Mouse (Mus musculus) hematopoietic stem cell, adult 5-6 weeks (primary cell): Measurements from ENCODE around the gene Ptprn. TPM values are rescaled to one million over a fixed set of nuclear protein-coding genes. Genes with fewer than 3 reads are reported as not detected.

Experiments
- ATAC-seq, 2 experiments: fragments of 125-278 bp in 1 of 2; replicated peaks in 1 of 2; 2 replicates each; pipeline ENCODE4 v1.8.0; 2016 to 2017; ENCODE audit warnings: inconsistent platforms in 2 of 2, mild to moderate bottlenecking in 2 of 2, moderate number of reproducible peaks in 2 of 2, low read depth in 1 of 2, moderate TSS enrichment in 1 of 2; ENCODE audit not compliant: low FRiP score in 2 of 2, poor library complexity in 2 of 2, severe bottlenecking in 2 of 2, insufficient read depth in 1 of 2, low TSS enrichment in 1 of 2
- total RNA-seq: library from RNA; stranded (forward); fragments of 172-1452, 232-1000 nt; gene quantifications from 2 replicates; pipeline ENCODE4 v1.2.3, GENCODE M21; 2017

Gene Ptprn
- total RNA-seq, 1 experiment from 2014 or later, result not detected

DNA sequence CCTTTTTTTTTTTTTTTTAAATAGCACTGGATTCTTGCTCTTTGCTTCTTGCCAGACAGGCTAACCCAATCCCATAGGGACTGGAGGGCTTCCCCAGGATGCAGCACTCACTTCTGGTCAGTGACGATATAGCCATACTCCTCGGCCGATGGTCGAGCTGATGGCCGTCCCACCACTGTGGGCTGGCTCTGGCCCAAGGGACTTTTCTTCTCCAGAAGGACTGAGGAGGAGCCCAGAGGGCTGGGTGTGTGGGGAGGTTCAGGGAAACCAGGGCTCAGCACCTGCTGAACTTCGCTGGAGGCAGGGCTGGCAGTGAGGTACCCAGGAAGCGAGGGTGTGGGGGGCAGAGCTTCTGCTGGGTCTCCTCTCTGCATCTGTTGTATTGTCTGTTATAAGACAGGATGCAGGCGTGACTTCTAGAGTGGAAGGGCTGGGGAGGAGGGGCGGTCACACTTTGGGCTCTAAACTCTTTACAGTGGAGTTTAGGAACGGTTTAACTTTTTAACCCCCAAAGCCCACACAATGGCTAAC, 8.7 kb downstream of the Ptprn start:
- no peak for ATAC-seq

DNA sequence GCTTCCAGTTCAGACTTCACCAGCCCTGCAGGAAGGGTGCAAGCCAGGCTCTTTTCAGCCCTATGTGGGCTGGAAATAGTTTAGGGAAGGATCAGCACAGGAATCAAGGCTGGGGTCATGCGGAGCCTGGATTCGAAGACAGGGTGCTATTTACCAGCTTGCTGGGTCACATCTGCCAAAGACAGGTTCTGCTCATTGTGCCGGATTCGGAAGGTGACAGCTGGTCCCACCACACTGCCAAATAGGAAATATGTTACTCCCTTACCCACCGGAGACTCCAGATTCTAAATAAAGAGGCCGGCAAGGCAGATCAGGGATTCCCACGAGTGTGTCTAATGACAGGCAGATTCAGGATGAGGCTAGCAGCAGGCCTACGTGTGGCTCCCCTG, 9.7 kb downstream of the Ptprn start:
- no peak for ATAC-seq

DNA sequence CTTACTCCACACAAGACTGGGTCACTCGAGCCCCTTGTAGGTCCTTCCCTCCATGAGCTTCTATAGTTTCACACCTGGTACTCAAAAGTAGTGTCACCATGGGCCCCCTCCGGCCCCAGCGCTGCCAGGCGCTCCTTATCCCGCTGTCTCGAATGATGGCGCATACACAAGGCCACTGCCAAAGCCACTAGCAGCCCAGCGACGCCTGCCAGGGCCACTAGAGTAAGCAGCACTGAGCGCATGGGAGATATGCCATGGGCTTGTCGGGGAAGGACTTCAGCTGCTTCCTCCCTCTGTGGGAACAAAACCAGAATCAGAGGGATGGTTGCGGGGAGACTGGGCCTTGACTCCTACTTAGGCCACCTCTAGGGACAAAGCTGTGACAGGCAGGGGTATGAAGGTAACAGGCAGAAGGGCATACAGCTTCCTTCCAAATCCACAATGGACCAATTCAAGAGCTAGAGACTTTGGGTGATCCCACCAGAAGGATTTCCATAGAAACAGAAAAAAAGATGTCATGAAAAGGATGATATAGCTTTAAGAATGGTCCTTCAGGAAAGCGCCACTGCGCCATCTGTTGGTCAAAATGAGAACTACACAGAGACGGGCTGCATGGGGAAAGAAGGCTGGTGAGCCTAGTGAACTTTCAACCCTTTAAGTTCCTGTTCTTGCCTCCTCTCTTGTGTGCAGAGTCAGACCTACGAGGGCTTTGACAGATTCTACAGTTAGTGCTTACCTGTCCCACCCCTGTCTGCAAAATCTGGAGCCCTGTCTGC, 10.3 kb downstream of the Ptprn start:
- peak; percentile 53 to 65 for ATAC-seq

DNA sequence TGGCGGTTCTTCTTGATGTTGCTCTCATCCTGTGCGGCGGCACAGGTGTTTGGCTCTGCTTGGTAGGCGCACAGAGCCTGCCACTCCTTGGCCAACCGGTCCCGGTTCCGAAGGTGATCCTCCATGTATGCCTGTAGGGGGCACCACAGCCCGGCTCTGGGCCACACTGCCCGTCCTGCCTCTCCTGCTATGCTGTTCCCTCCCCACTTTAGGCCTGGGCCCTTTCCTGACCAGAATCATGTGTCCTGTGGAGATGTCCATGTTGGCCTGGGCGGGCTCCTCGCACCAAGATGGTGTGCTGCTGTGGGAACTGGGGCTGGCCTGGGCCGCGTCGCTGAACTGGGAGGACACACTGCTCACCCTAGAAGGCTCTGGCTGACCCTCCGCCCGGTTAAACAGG, 11.3 kb downstream of the Ptprn start:
- ATAC-seq, result no peak

DNA sequence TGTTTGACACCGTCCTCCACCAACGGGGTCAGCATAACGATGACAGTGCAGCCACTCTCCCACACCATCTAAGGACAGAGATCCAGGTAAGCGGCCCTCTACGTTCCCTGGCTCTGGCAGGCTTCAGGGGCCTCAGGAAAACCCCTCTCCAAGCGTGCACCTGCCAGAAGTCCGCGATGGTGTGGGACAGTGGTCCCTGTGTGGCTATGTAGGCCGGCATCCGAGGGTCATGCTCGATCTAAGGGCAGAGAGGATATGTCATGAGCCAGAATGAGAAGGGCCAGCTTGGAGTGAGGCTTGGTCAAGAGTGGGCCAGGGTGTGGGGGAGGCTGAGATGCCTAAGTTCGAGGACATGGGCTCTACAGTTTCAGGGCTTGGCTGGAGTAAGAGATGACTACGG, 12.0 kb downstream of the Ptprn start:
- no peak for ATAC-seq

DNA sequence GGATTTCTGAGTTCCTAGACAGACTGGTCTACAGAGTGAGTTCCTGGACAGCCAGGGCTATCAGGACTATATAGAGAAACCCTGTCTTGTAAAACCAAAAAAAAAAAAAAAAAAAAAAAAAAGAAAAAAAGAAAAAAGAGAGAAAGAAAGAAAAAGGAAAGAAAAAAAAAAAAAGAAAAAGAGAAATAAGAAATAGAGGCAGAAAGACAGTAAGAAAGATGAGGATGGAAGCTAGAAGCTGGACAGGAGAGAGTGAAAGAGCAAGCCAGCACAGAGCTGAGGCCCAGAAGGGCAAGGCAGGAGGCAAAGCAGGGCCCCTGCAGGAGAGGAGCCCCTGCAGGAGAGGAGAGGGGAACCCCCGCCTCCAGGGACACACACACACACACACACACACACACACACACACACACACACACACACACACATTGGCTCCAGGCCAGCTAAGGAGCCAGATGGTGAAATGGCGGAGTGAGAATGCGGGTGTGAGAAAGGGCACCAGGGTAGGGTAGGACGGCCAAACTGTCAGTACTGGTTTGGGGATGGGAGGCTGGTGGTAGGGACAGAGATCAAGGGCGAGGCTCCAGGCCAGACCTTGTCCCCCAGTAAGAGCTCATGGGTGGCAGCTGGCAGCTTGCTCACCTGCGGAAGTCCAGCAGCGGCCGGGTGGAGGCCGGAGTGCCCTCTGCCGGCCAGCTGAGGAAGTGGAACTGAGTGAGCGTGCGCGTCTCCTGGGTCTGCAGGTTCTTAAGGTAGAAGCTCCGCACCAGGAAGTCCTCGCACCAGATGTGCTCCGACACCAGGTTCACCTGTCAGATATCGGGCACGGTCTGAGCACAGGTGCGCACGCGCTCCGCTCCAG, 13.0 kb downstream of the Ptprn start:
- ATAC-seq, result peak; percentile 81 to 86

GRCm38 (mm10) chr1:75250498-75250897, 13.8 kb downstream of the Ptprn start:
- no peak for ATAC-seq

DNA sequence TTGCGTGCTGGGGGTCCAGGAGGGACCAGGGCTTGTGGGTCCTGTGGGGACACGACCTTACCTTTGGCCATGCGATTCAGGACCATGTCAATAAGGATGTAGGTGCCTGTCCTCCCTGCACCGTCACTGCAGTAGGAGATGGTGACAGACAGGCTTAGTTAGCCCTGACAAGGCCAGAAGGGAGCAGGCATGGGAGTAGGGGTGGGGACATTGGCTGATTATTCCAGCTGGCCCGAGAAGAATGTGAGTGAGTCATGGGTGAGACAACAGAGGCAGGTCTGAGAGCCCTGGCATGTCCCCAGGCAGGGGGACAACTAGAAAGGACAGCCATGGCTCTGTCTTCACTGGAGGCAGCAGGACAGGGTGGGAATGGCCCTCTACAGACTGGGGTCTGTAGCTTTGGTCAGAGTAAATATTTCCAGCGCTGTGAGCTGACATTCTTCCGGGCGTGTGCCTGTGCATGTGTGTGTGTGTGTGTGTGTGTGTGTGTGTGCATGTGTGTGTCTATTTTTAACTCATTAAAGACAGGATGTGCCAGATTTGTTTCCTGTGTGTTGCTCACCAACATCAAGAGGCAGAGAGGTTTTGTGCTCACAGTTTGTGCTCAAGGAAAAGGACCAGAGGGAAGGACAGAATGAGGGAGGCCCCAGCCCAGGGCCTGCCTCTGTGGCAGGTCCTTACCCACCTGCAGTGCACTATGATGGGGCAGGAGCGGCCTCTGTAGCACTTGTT, 16.1 kb downstream of the Ptprn start:
- no peak for ATAC-seq

- no peak for ATAC-seq
Observed at GRCm38 (mm10) chr1:75247071-75247930, 17.0 kb downstream of the Ptprn start.

- peak; percentile 68 to 69 for ATAC-seq
Observed at GRCm38 (mm10) chr1:75244836-75245235, 19.5 kb downstream of the Ptprn start.

GRCm38 (mm10) chr1:75244175-75244826, 20.0 kb downstream of the Ptprn start:
- ATAC-seq, result no peak

- ATAC-seq, result no peak
Observed at GRCm38 (mm10) chr1:75243411-75243810, 20.9 kb downstream of the Ptprn start.

DNA sequence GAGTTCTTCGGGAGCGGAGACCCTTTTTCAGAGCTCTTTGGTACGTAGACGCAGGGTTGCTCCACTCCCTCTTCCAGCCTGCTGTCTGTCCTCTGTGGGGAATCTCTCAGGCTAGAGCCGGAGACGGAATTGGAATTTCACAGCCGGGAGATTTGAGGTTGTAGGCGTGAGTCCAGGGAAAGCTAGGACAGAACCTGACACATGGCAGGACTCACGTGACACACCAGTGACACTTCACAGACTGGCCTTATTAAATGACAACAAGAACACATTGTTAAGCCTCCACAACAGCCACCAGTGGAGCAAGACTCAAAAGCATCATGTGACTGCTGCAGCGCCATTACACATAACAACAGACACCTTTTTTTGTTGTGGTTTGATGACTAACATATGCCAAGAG, 24.7 kb downstream of the Ptprn start:
- ATAC-seq, result no peak

DNA sequence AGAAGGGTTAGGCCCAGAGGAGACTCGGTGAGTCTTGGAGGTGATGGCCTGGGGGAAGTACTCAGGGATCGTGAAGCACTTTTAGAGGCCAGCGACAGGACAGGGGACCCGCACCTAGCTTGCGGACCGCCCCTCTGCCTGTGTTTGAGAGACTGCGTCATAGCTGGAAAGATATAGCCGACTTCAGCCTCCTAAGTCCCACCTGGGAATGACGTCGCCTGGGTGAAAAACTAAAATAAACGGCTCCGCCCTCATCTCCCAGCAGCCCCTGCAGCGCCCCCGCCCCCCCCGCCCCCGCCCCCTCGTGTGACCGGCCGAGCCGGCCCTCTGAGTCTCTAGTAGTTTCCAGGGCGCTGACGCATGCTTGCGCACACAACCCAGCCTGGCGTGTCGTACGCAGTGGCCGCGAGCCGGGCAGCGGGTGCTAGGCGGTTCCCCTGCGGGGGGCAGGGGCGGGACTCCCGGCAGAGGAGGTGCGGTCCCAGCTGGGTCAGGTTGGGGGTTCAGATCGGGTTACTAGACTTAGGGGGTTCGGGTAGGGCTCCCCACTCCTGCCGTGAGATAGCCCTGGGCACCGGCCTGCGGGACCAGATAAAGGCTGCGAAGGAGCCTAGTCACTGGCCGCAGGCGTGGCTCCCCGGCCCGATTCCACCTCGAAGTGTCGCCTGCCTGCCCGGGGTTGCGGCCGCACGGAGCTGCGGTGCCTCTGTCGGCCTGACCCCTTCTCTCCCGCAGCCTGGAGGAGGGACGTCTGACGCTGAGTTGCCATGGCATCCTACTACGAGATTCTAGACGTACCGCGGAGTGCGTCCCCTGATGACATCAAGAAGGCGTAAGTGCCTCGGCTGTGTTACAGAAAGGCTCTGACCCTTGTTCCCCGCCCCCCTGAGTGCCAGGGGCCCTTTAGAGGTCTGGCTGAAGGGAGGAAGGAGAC, 27.9 kb downstream of the Ptprn start, which contains the start of gene Dnajb2:
Gene Dnajb2, plus strand, starts transcription at position 290 of the 934 bp plus-strand sequence.
- peak; percentile 66 to 78 for ATAC-seq

DNA sequence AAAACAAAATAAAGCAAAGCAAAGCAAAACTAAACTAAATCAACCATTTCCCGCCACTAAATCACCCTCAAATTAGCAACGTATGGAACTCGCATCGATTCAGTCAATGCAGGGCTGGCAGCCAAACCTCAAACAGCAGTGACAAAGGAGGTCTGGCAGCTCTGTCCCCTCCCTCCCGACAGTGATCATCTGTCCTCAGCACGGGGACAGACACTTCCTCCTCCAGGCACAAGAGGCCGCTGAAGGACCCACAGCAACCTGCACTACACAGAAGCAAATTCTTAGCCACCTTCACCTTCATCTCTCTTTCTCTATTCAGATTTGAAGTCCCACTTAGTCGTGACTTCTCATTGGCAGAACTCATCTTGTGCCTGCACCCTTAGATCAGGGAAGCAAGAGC, 29.7 kb downstream of the Ptprn start:
- peak; percentile 73 to 78 for ATAC-seq
